Mouse (Mus musculus) hindbrain, postnatal 0 days (tissue): Measurements from ENCODE around the gene Plk1. TPM values are rescaled to one million over a fixed set of nuclear protein-coding genes. Genes with fewer than 3 reads are reported as not detected.

ENCODE experiments used
- ATAC-seq: fragments of 200-750 bp; cut with Nextera tagmentation; 2 replicates; pipeline ENCODE4 v1.8.0; 2017; ENCODE audit warnings: mild to moderate bottlenecking, moderate TSS enrichment, moderate library complexity
- DNase-seq: peaks from one replicate; pipeline ENCODE4 v3.0.0-alpha.2; 2015; ENCODE audit warnings: low spot score
- H3K27ac ChIP-seq: fragments of 300-500 bp; sonication (generic); 2 replicates; pipeline ENCODE4 v1.5.1; 2014; ENCODE audit warnings: mild to moderate bottlenecking
- H3K27me3 ChIP-seq: fragments of 300-500 bp; sonication (generic); 2 replicates; pipeline ENCODE4 v1.6.1; 2014; ENCODE audit warnings: low read length, mixed read lengths; ENCODE audit not compliant: insufficient read depth
- H3K36me3 ChIP-seq: fragments of 300-500 bp; sonication (generic); 2 replicates; pipeline ENCODE4 v1.6.1; 2014; ENCODE audit warnings: low read length, mixed read lengths; ENCODE audit not compliant: insufficient read depth
- H3K4me1 ChIP-seq: fragments of 300-500 bp; sonication (generic); 2 replicates; pipeline ENCODE4 v1.6.1; 2014; ENCODE audit warnings: antibody characterized with exemption, low read length, mixed read lengths; ENCODE audit not compliant: insufficient read depth
- H3K4me2 ChIP-seq: fragments of 300-500 bp; sonication (generic); 2 replicates; pipeline ENCODE4 v1.6.1; 2014; ENCODE audit warnings: low read depth, mild to moderate bottlenecking, low read length, moderate library complexity, mixed read lengths
- H3K4me3 ChIP-seq: fragments of 300-500 bp; sonication (generic); 2 replicates; pipeline ENCODE4 v1.5.1; 2014; ENCODE audit warnings: low read length
- H3K9ac ChIP-seq: fragments of 300-500 bp; sonication (generic); replicated peaks from 2 replicates; pipeline ENCODE4 v1.6.1; 2014; ENCODE audit warnings: mild to moderate bottlenecking, low read length, moderate library complexity, mixed read lengths
- H3K9me3 ChIP-seq: fragments of 300-500 bp; sonication (generic); 2 replicates; pipeline ENCODE4 v1.6.1; 2016; ENCODE audit warnings: low read length, mixed read lengths
- CTCF ChIP-seq: IDR thresholded peaks from 2 replicates; pipeline ENCODE4 v1.5.1; 2016; ENCODE audit warnings: antibody characterized with exemption, control low read depth, low read depth
- WGBS: fragments of 180-500 bp; shearing (Covaris S2); extraction: QIAGEN DNeasy Blood & Tissue Kit; methylation state at CpG from one replicate; pipeline ENCODE4 v1.1.7; 2014; 5-methylcytosine and 5-hydroxymethylcytosine counted together
- polyA plus RNA-seq: library from polyadenylated mRNA; unstranded; fragments of >200 nt; fragmentation: Nextera tagmentation; extraction: Ambion mirVana; gene quantifications from 2 replicates; pipeline ENCODE4 v1.2.1, GENCODE M21; 2015
- total RNA-seq: library from RNA; depleted of rRNA; stranded (reverse); fragments of >200 nt; gene quantifications from 2 replicates; pipeline ENCODE4 v1.2.3, GENCODE M21; 2014

The Plk1 gene
- total and polyA plus RNA-seq, 2 experiments from 2014 or later: 15.1 to 15.6 TPM

DNA sequence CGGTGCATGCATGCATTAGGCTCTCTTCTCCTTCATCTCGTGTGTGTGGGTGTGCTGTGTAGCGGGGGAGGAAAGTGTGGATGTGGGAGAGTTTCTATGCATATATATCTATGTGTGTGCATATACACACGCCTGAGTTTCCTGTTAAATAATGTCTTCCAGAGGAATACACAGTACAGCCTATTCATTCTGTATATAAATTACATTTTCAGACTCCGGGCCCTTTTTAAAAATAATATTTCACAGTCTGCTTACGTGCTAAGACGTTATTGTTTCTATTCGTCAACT, 26.0 kb upstream of the Plk1 start:
- H3K9me3 ChIP-seq: no peaks in the 10 kb centered on the region
- H3K27ac ChIP-seq: peak overlapping the region; percentile 75
- peak overlapping the region; percentile 81 for H3K9ac ChIP-seq
- no peak for TF ChIP-seq CTCF
- H3K27me3 ChIP-seq: no peaks in the 10 kb centered on the region
- DNase-seq (no peak), ATAC-seq (no peak; the same call in 1 of the 2 replicates)
- H3K4me2 ChIP-seq: peak overlapping the region; percentile 99
- no peaks in the 10 kb centered on the region for H3K4me1 ChIP-seq
- WGBS: 16% methylated on average over 8 of the region's 8 CpGs
- peak overlapping the region; percentile 74 for H3K4me3 ChIP-seq
- H3K36me3 ChIP-seq: peaks cover 29% of the 10 kb centered on the region; the same call in 1 of the 2 replicates

DNA sequence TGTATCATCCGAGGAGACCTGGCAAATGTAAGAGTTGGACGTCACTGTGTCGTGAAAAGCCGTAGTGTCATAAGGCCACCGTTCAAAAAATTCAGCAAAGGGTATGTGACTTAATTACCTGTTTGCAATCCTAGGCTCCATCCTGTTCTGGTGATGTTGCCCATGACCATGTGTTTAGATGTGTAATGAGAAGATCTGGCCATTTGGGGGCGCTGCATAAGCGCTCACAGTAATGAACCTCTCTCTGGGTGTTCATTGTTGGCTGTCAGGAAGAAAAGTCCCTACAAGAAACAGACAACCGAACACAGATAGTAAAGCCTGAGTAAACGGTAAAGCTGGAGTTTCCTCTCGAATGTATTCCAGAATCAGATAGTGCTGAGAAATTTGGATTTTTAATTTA, 24.2 kb upstream of the Plk1 start:
- Histone ChIP-seq H3K4me3 (no peak overlapping the region), H3K4me2 (no peak overlapping the region), H3K4me1 (no peaks in the 10 kb centered on the region), H3K27me3 (no peaks in the 10 kb centered on the region), H3K27ac (no peak overlapping the region), H3K9ac (no peak overlapping the region), H3K9me3 (no peaks in the 10 kb centered on the region), H3K36me3 (peaks cover 42% of the 10 kb centered on the region)
- 76% methylated on average over 10 of the region's 10 CpGs for WGBS
- TF ChIP-seq CTCF: peak; percentile 49
- DNase-seq (peak; percentile 25), ATAC-seq (no peak)

DNA sequence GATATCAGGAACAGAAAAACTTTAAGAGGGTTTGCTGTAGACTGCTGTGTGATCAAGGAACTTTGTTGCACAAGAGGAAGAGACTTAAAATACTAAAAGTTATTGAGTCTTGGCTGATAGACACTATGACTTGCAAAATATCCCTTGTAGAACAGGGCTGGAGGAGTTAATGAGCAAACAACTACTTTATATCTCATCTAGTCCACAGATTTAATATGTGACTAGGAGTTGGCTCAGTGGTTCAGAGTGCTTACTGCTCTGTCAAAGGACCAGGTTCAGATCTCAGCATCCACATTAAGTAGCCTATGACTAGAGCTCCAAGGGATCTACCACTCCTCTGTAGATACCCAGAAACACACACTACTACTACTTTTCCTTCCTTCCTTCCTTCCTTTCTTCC, 22.2 kb upstream of the Plk1 start:
- H3K36me3 ChIP-seq: peaks cover 51% of the 10 kb centered on the region

DNA sequence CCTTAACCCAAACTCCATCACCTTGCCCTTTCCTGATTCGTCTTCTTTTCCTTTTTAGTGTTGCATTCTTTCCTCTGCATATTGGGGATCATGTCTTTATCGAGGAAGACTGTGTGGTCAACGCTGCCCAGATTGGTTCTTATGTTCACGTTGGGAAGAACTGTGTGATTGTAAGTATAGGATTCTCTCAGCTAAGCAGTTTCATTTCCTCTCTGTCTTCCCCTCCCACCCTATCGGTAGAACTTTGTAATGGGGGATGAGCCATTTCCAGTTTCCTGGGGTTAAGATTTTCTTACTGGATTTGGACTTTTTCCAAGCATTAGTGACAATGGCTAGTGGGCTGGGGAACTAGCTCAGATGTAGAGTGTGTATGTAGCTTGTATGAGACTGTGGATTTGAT, 21.0 kb upstream of the Plk1 start:
- Histone ChIP-seq H3K9me3 (no peaks in the 10 kb centered on the region), H3K4me1 (no peaks in the 10 kb centered on the region), H3K36me3 (peaks cover 60% of the 10 kb centered on the region), H3K4me3 (no peak overlapping the region), H3K27me3 (no peaks in the 10 kb centered on the region), H3K4me2 (no peak overlapping the region), H3K9ac (no peak overlapping the region), H3K27ac (no peak overlapping the region)
- ATAC-seq (no peak), DNase-seq (no peak)
- TF ChIP-seq CTCF: no peak
- WGBS: 94% methylated on average over 5 of the region's 5 CpGs

More for the DNA sequence above, 22.2 kb upstream of the Plk1 start:
- no peaks in the 10 kb centered on the region for H3K9me3 ChIP-seq
- no peaks in the 10 kb centered on the region for H3K27me3 ChIP-seq
- no peak overlapping the region for H3K27ac ChIP-seq
- no peak for TF ChIP-seq CTCF
- H3K4me1 ChIP-seq: no peaks in the 10 kb centered on the region
- H3K9ac ChIP-seq: no peak overlapping the region
- H3K4me2 ChIP-seq: no peak overlapping the region
- H3K4me3 ChIP-seq: no peak overlapping the region
- ATAC-seq (no peak), DNase-seq (no peak)

DNA sequence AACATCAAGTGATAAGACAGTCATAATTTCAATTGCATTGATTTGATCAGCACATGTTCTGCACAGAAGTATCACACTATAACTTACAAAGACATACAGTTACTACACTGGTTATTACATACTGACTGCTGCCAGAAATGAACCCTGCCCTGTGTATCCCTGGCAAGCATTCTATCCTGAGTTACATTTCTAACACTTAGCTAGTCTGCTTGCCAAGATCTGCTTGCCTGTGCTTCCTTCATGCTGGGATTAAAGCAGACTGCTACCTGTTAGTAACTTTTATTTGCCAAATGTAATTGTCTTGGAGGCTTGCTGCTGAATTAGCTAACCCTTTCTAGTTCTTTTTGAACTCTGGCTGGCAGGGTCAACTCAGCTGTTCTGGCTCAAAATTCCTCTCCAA, 18.2 kb upstream of the Plk1 start:
- H3K4me1 ChIP-seq: no peaks in the 10 kb centered on the region
- no peak overlapping the region for H3K4me3 ChIP-seq
- TF ChIP-seq CTCF: no peak
- no peak for DNase-seq
- no peak overlapping the region for H3K27ac ChIP-seq
- ATAC-seq: no peak
- no peaks in the 10 kb centered on the region for H3K27me3 ChIP-seq
- H3K36me3 ChIP-seq: peaks cover 69% of the 10 kb centered on the region
- H3K9ac ChIP-seq: no peak overlapping the region
- H3K4me2 ChIP-seq: no peak overlapping the region
- no peaks in the 10 kb centered on the region for H3K9me3 ChIP-seq

DNA sequence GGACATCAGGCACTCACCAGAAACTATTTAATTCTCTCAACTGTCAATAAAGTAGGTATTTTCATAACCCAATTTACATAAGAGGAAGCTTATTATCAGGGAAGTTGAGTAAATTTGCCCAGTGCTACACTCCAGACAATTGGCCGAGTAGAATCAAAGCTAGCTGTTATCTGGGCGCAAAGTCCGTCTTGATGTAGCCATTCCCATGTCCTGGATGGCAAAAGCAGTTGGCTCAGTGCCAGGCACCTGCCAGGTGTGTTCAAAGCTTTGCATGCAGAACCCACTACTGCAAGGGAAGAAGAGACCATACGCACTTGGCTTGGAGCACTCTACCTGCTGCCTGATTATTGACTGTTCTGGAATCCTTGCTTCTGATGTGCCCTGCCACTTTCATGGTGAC, 6.8 kb upstream of the Plk1 start:
- no peak for DNase-seq
- no peak overlapping the region for H3K27ac ChIP-seq

DNA sequence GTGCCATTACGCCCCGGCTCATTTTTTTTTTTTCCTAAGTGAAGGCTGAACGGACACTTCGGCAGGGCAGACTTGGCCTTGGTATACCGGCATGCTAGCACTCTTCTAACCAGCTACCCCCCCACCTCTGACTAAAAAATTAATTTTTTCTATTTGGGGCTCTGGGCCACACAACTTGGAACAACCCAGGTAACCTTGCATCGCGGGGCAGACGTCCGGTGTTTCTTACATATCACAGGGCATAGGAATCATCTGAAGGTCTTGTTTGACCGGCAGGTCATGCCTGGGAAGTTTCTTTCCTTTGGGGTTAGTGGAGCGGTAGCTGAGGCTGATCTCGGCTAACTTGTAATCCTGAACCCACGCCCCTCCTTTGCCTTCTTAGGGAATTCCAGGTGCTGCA, 751 bp upstream of the Plk1 start:
- peak overlapping the region; percentile 48; the same call in 1 of the 2 replicates for H3K27ac ChIP-seq

More for the DNA sequence above, 6.8 kb upstream of the Plk1 start:
- no peak overlapping the region for H3K4me2 ChIP-seq
- H3K9me3 ChIP-seq: no peaks in the 10 kb centered on the region
- H3K27me3 ChIP-seq: no peaks in the 10 kb centered on the region
- no peaks in the 10 kb centered on the region for H3K4me1 ChIP-seq
- TF ChIP-seq CTCF: no peak
- peaks cover 16% of the 10 kb centered on the region; the same call in 1 of the 2 replicates for H3K36me3 ChIP-seq
- H3K9ac ChIP-seq: no peak overlapping the region
- H3K4me3 ChIP-seq: no peak overlapping the region
- ATAC-seq: no peak
- WGBS: 89% methylated on average over 4 of the region's 4 CpGs

More for the DNA sequence above, 751 bp upstream of the Plk1 start:
- ATAC-seq (no peak), DNase-seq (no peak)
- Histone ChIP-seq H3K4me1 (peaks cover 14% of the 10 kb centered on the region; the same call in 1 of the 2 replicates), H3K9me3 (no peaks in the 10 kb centered on the region), H3K9ac (peak overlapping the region; percentile 62), H3K36me3 (no peaks in the 10 kb centered on the region), H3K4me3 (peak overlapping the region; percentile 69), H3K27me3 (no peaks in the 10 kb centered on the region), H3K4me2 (peak overlapping the region; percentile 99)
- 5% methylated on average over 13 of the region's 13 CpGs for WGBS
- TF ChIP-seq CTCF: no peak
